Mouse (Mus musculus) erythroblast, embryonic 14.5 days (primary cell): ENCODE measurements around the gene Cpa5. TPM values are rescaled to one million over a fixed set of nuclear protein-coding genes. Genes with fewer than 3 reads are reported as not detected.

ENCODE experiments used
- H3K27me3 ChIP-seq: 2 replicates; pipeline ENCODE4 v1.6.1; 2012; ENCODE audit warnings: inconsistent platforms; ENCODE audit not compliant: control insufficient read depth
- H3K36me3 ChIP-seq: 2 replicates; pipeline ENCODE4 v1.6.1; 2012; ENCODE audit warnings: mild to moderate bottlenecking, inconsistent platforms; ENCODE audit not compliant: control insufficient read depth
- H3K4me1 ChIP-seq: 2 replicates; pipeline ENCODE4 v1.6.1; 2012; ENCODE audit warnings: inconsistent platforms; ENCODE audit not compliant: control insufficient read depth
- H3K4me3 ChIP-seq: replicated peaks from 2 replicates; pipeline ENCODE3; 2012; ENCODE audit warnings: moderate library complexity, mild to moderate bottlenecking, inconsistent platforms
- H3K9me3 ChIP-seq: 2 replicates; pipeline ENCODE4 v1.6.1; 2012; ENCODE audit warnings: low read length, inconsistent platforms, mixed read lengths; ENCODE audit not compliant: control insufficient read depth
- GATA1 ChIP-seq: IDR thresholded peaks from 2 replicates; pipeline ENCODE4 v1.6.1; 2012; ENCODE audit warnings: low read length, inconsistent platforms, mixed read lengths
- TAL1 ChIP-seq: IDR thresholded peaks from 3 replicates; pipeline ENCODE4 v1.6.1; 2012; ENCODE audit warnings: low read length, inconsistent platforms, mixed read lengths
- polyA plus RNA-seq: library from polyadenylated mRNA; stranded (reverse); fragments of >175 nt; gene quantifications from 2 replicates; pipeline ENCODE4 v1.2.3, GENCODE M21; 2012

The Cpa5 gene
- polyA plus RNA-seq, 1 experiment: not detected

GRCm38 (mm10) chr6:30652425-30653188 is 41.8 kb downstream of the Cpa5 start:
- Histone ChIP-seq H3K4me1 (no peaks in the 10 kb centered on the region), H3K36me3 (peaks cover 3% of the 10 kb centered on the region; the same call in 1 of the 2 replicates)
- TF ChIP-seq TAL1 (no peak), GATA1 (no peak)

DNA sequence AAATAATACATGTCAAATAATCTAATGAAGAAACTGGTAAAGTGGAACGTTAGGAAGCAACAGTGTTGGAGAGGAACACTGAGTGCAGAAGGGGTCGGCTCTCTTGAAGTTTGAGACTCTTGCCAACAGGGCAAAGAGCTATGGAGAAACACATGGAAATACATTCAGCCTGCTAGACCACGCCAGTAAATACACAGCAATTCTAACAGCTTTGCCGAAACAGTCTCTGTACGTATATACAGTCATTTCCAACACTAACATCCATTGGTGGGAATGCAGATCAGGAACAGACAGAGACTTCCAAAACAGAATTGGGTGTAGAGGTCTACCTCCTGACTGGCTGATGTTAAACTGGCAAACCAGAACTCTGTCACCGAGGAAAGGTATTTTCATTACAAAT is 42.7 kb downstream of the Cpa5 start:
- no peaks in the 10 kb centered on the region for H3K9me3 ChIP-seq
- no peaks in the 10 kb centered on the region for H3K27me3 ChIP-seq
- no peak overlapping the region for H3K4me3 ChIP-seq
- H3K36me3 ChIP-seq: peaks cover 3% of the 10 kb centered on the region; the same call in 1 of the 2 replicates
- no peak for TF ChIP-seq GATA1
- TF ChIP-seq TAL1: no peak
- H3K4me1 ChIP-seq: no peaks in the 10 kb centered on the region; the same call in 1 of the 2 replicates

More at GRCm38 (mm10) chr6:30652425-30653188, 41.8 kb downstream of the Cpa5 start:
- Histone ChIP-seq H3K4me3 (no peak overlapping the region), H3K27me3 (no peaks in the 10 kb centered on the region), H3K9me3 (no peaks in the 10 kb centered on the region)

DNA sequence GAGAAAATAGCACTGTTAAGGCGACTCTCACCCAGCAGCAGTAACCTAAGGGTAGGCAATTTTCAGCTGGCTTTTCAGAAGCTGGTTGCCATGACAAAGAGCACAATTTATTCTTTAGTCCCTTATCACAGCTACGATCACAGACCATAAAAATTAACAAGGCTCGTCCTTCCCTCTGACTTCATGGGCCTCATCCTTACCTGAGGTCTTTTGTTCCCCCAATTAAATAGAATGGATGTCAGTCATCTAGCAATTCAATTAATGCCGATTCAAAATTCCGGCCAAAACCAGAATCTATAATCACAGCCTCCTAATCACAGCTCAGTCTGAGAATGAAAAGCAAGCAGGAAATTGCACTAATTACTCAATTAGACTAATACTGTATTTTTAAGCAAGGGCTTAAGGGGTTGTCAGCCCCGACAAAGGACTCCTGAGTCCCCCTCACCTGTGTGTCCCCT is 43.6 kb downstream of the Cpa5 start:
- Histone ChIP-seq H3K27me3 (no peaks in the 10 kb centered on the region), H3K4me3 (no peak overlapping the region), H3K4me1 (no peaks in the 10 kb centered on the region; the same call in 1 of the 2 replicates), H3K9me3 (no peaks in the 10 kb centered on the region), H3K36me3 (peaks cover 3% of the 10 kb centered on the region; the same call in 1 of the 2 replicates)
- TF ChIP-seq GATA1 (no peak), TAL1 (no peak)

GRCm38 (mm10) chr6:30654932-30655331 is 44.1 kb downstream of the Cpa5 start:
- Histone ChIP-seq H3K36me3 (peaks cover 3% of the 10 kb centered on the region; the same call in 1 of the 2 replicates), H3K9me3 (no peaks in the 10 kb centered on the region), H3K27me3 (no peaks in the 10 kb centered on the region), H3K4me3 (no peak overlapping the region), H3K4me1 (no peaks in the 10 kb centered on the region; the same call in 1 of the 2 replicates)
- TF ChIP-seq GATA1 (no peak), TAL1 (no peak)

DNA sequence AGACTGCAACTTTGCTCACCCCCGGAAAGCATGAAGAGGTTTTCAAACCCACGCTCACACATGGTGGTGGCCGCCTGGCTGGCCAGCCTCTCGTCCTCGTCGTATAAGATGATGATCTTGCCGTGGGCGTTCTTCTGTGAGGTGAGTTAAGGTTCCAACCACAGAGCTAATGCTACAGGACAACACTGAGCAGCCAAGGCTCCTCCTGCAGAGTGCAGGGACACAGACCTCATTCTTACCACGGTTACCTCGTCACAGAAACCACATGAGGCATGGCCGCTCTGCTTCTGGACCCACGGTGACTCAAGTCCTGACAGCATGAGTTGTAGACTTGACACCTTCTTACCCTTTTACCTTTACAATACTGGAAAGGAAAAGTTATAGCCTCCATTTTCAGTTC is 46.5 kb downstream of the Cpa5 start:
- H3K27me3 ChIP-seq: no peaks in the 10 kb centered on the region
- no peaks in the 10 kb centered on the region for H3K9me3 ChIP-seq
- H3K4me3 ChIP-seq: no peak overlapping the region
- no peaks in the 10 kb centered on the region; the same call in 1 of the 2 replicates for H3K4me1 ChIP-seq
- peaks cover 6% of the 10 kb centered on the region for H3K36me3 ChIP-seq
- TF ChIP-seq GATA1 (no peak), TAL1 (no peak)

- H3K4me3 ChIP-seq: no peak overlapping the region
- TF ChIP-seq GATA1: no peak
- no peak for TF ChIP-seq TAL1
- peaks cover 6% of the 10 kb centered on the region for H3K36me3 ChIP-seq
These were observed 47.8 kb downstream of the Cpa5 start for GRCm38 (mm10) chr6:30658619-30659018.

DNA sequence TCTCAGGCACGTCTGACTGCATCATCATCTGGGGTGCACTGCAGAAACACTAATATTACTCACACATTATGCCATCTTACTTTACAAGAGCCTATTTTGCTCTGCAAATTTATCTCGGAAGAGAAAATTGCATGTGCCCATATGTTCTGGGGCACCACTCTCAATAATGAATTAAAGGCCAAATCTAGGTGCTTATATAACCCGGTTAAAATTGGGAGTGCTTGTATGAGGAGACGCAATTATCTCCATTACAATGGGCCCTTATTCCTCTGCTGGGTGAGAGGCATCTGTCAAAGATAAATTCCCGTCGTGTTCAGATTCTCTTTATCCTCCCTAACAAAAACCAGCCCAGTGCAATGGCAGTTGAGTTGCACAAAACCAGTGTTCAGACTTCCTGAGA is 54.0 kb downstream of the Cpa5 start:
- Histone ChIP-seq H3K4me1 (no peaks in the 10 kb centered on the region), H3K9me3 (no peaks in the 10 kb centered on the region), H3K4me3 (no peak overlapping the region), H3K27me3 (no peaks in the 10 kb centered on the region), H3K36me3 (peaks cover 3% of the 10 kb centered on the region; the same call in 1 of the 2 replicates)
- TF ChIP-seq TAL1: no peak
- TF ChIP-seq GATA1: no peak

More at GRCm38 (mm10) chr6:30658619-30659018, 47.8 kb downstream of the Cpa5 start:
- Histone ChIP-seq H3K27me3 (no peaks in the 10 kb centered on the region), H3K9me3 (no peaks in the 10 kb centered on the region), H3K4me1 (no peaks in the 10 kb centered on the region; the same call in 1 of the 2 replicates)

- Histone ChIP-seq H3K4me1 (no peaks in the 10 kb centered on the region), H3K4me3 (no peak overlapping the region), H3K9me3 (no peaks in the 10 kb centered on the region), H3K27me3 (no peaks in the 10 kb centered on the region), H3K36me3 (peaks cover 3% of the 10 kb centered on the region; the same call in 1 of the 2 replicates)
- TF ChIP-seq TAL1: no peak
- no peak for TF ChIP-seq GATA1
These were observed 54.5 kb downstream of the Cpa5 start for GRCm38 (mm10) chr6:30665296-30665695.

DNA sequence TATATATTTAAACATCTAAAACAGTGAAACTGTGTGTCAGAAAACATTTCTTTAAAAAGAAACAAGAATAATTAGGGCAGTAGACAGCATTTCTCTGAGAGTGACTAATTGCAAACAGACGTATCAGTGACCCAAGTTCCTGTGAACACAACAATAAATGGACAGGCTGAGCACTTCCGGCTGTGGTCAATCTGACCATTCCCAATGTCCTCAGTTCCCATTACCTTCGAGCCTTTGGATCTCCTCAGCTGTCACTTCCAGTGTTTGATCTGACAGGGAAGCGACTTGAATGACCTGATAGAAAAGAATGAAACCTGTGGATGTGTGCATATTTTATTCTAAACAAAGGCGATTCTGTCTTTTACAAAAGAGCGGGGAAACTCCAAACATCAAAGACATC is 55.2 kb downstream of the Cpa5 start:
- Histone ChIP-seq H3K9me3 (no peaks in the 10 kb centered on the region), H3K4me3 (no peak overlapping the region)
- no peak for TF ChIP-seq GATA1
- no peak for TF ChIP-seq TAL1

More for the DNA sequence above, 55.2 kb downstream of the Cpa5 start:
- Histone ChIP-seq H3K4me1 (no peaks in the 10 kb centered on the region), H3K36me3 (no peaks in the 10 kb centered on the region), H3K27me3 (no peaks in the 10 kb centered on the region)
